Mouse (Mus musculus) MEL (cell line): ENCODE data around the gene Naa16. TPM values are rescaled to one million over a fixed set of nuclear protein-coding genes. Genes with fewer than 3 reads are reported as not detected.

Source experiments
- DNase-seq: peaks from one replicate; pipeline ENCODE4 v3.0.0; 2011; ENCODE audit warnings: low read depth, low spot score
- H3K27ac ChIP-seq: 2 replicates; pipeline ENCODE4 v1.5.1; 2012; ENCODE audit warnings: low read depth, mild to moderate bottlenecking, control low read depth, low read length, moderate library complexity; ENCODE audit not compliant: control insufficient read depth
- H3K27me3 ChIP-seq, 2 experiments: fragments of 150-350 bp in 1 of 2; sonication (generic) in 1 of 2; 2 replicates each; pipeline ENCODE4 v1.6.1; 2012; ENCODE audit warnings: low read length in 2 of 2, mild to moderate bottlenecking in 2 of 2, improper control_type of control experiment in 1 of 2, moderate library complexity in 1 of 2; ENCODE audit not compliant: insufficient read depth in 2 of 2, control insufficient read depth in 1 of 2
- H3K36me3 ChIP-seq, 2 experiments: 2 replicates each; pipeline ENCODE4 v1.6.1; 2012 to 2014; ENCODE audit warnings: low read length in 2 of 2, improper control_type of control experiment in 1 of 2, inconsistent platforms in 1 of 2, mild to moderate bottlenecking in 1 of 2; ENCODE audit not compliant: insufficient read depth in 2 of 2, control insufficient read depth in 1 of 2
- H3K4me1 ChIP-seq, 2 experiments: fragments of 150-350 bp in 1 of 2; sonication (generic) in 1 of 2; 2 replicates each; pipeline ENCODE4 v1.6.1; 2012; ENCODE audit warnings: low read length in 2 of 2, improper control_type of control experiment in 1 of 2, mild to moderate bottlenecking in 1 of 2; ENCODE audit not compliant: insufficient read depth in 2 of 2, control insufficient read depth in 1 of 2
- H3K4me3 ChIP-seq, 2 experiments: fragments of 150-350 bp in 1 of 2; sonication (generic) in 1 of 2; 2 replicates each; pipeline ENCODE4 v1.5.1; 2012; ENCODE audit warnings: low read depth in 2 of 2, low read length in 2 of 2, mild to moderate bottlenecking in 2 of 2, moderate library complexity in 2 of 2, control low read depth in 1 of 2, improper control_type of control experiment in 1 of 2; ENCODE audit not compliant: control insufficient read depth in 1 of 2, insufficient read depth in 1 of 2
- H3K79me2 ChIP-seq: 2 replicates; pipeline ENCODE4 v1.6.1; 2012; ENCODE audit warnings: mild to moderate bottlenecking, low read length, moderate library complexity; ENCODE audit not compliant: control insufficient read depth, poor library complexity, insufficient read depth
- H3K9ac ChIP-seq: 2 replicates; pipeline ENCODE4 v1.6.1; 2012; ENCODE audit warnings: low read depth, mild to moderate bottlenecking, control low read depth, low read length, moderate library complexity; ENCODE audit not compliant: control insufficient read depth, poor library complexity, severe bottlenecking
- H3K9me3 ChIP-seq: fragments of 150-350 bp; sonication (generic); replicated peaks from 2 replicates; pipeline ENCODE4 v1.6.1; 2012; ENCODE audit warnings: mild to moderate bottlenecking, low read length, improper control_type of control experiment, moderate library complexity; ENCODE audit not compliant: insufficient read depth
- BHLHE40 ChIP-seq: IDR thresholded peaks from 2 replicates; pipeline ENCODE4 v1.6.1; 2012; ENCODE audit warnings: low read depth, mild to moderate bottlenecking, inconsistent platforms, low read length, improper control_type of control experiment, borderline replicate concordance
- E2F4 ChIP-seq: IDR thresholded peaks from 2 replicates; pipeline ENCODE4 v1.6.1; 2011; ENCODE audit warnings: low read depth, low read length, improper control_type of control experiment, borderline replicate concordance
- EP300 ChIP-seq, 2 experiments: IDR thresholded peaks; 2 replicates each; pipeline ENCODE4 v1.6.1; 2011; ENCODE audit warnings: improper control_type of control experiment in 2 of 2, low read length in 2 of 2, low read depth in 1 of 2, mild to moderate bottlenecking in 1 of 2
- ETS1 ChIP-seq: IDR thresholded peaks from 2 replicates; pipeline ENCODE4 v1.6.1; 2012; ENCODE audit warnings: low read depth, mild to moderate bottlenecking, inconsistent platforms, low read length, improper control_type of control experiment, moderate library complexity
- GABPA ChIP-seq: IDR thresholded peaks from 2 replicates; pipeline ENCODE4 v1.6.1; 2012; ENCODE audit warnings: low read depth, mild to moderate bottlenecking, inconsistent platforms, low read length, improper control_type of control experiment, moderate library complexity
- GATA1 ChIP-seq: IDR thresholded peaks from 2 replicates; pipeline ENCODE4 v1.6.1; 2011; ENCODE audit warnings: low read depth, low read length, improper control_type of control experiment
- HCFC1 ChIP-seq: IDR thresholded peaks from 2 replicates; pipeline ENCODE4 v1.6.1; 2012; ENCODE audit warnings: low read depth, mild to moderate bottlenecking, inconsistent platforms, low read length, improper control_type of control experiment, moderate library complexity
- JUND ChIP-seq: IDR thresholded peaks from 2 replicates; pipeline ENCODE4 v1.6.1; 2011; ENCODE audit warnings: low read depth, mild to moderate bottlenecking, improper control_type of control experiment, low read length
- MAFK ChIP-seq: IDR thresholded peaks from 2 replicates; pipeline ENCODE4 v1.6.1; 2011; ENCODE audit warnings: low read depth, mild to moderate bottlenecking, low read length, improper control_type of control experiment, borderline replicate concordance
- MAX ChIP-seq: IDR thresholded peaks from 2 replicates; pipeline ENCODE4 v1.6.1; 2011; ENCODE audit warnings: low read length, improper control_type of control experiment
- MYB ChIP-seq: IDR thresholded peaks from 2 replicates; pipeline ENCODE4 v1.6.1; 2011; ENCODE audit warnings: mild to moderate bottlenecking, low read depth, low read length, improper control_type of control experiment
- NELFE ChIP-seq: IDR thresholded peaks from 2 replicates; pipeline ENCODE4 v1.6.1; 2011; ENCODE audit warnings: low read depth, low read length, improper control_type of control experiment
- POLR2A ChIP-seq, 2 experiments: IDR thresholded peaks; 2 replicates each; pipeline ENCODE4 v1.6.1; 2011 to 2012; ENCODE audit warnings: low read length in 2 of 2, mild to moderate bottlenecking in 2 of 2, control low read depth in 1 of 2, improper control_type of control experiment in 1 of 2, low read depth in 1 of 2, moderate library complexity in 1 of 2; ENCODE audit not compliant: control insufficient read depth in 1 of 2, insufficient read depth in 1 of 2, poor library complexity in 1 of 2
- POLR2AphosphoS2 ChIP-seq: IDR thresholded peaks from 2 replicates; pipeline ENCODE4 v1.6.1; 2011; ENCODE audit warnings: low read length, improper control_type of control experiment
- RAD21 ChIP-seq: IDR thresholded peaks from 2 replicates; pipeline ENCODE4 v1.6.1; 2011; ENCODE audit warnings: mild to moderate bottlenecking, low read depth, low read length, improper control_type of control experiment
- SIN3A ChIP-seq: IDR thresholded peaks from 2 replicates; pipeline ENCODE4 v1.6.1; 2012; ENCODE audit warnings: low read length, improper control_type of control experiment, inconsistent platforms
- SMC3 ChIP-seq: IDR thresholded peaks from 2 replicates; pipeline ENCODE4 v1.6.1; 2011; ENCODE audit warnings: low read depth, low read length, improper control_type of control experiment
- TAL1 ChIP-seq: IDR thresholded peaks from 2 replicates; pipeline ENCODE4 v1.6.1; 2012; ENCODE audit warnings: mild to moderate bottlenecking, inconsistent platforms, low read length, moderate library complexity, mixed read lengths
- UBTF ChIP-seq: IDR thresholded peaks from 2 replicates; pipeline ENCODE4 v1.6.1; 2012; ENCODE audit warnings: low read depth, mild to moderate bottlenecking, inconsistent platforms, low read length, improper control_type of control experiment, moderate library complexity, borderline replicate concordance; ENCODE audit not compliant: insufficient read depth
- USF2 ChIP-seq, 2 experiments: IDR thresholded peaks; 2 replicates each; pipeline ENCODE4 v1.6.1; 2011 to 2012; ENCODE audit warnings: improper control_type of control experiment in 2 of 2, low read length in 2 of 2, borderline replicate concordance in 1 of 2, inconsistent platforms in 1 of 2, low read depth in 1 of 2, mild to moderate bottlenecking in 1 of 2; ENCODE audit not compliant: insufficient read depth in 1 of 2
- ZC3H11A ChIP-seq: IDR thresholded peaks from 2 replicates; pipeline ENCODE4 v1.6.1; 2012; ENCODE audit warnings: low read depth, mild to moderate bottlenecking, inconsistent platforms, low read length, improper control_type of control experiment
- ZMIZ1 ChIP-seq: IDR thresholded peaks from 2 replicates; pipeline ENCODE4 v1.6.1; 2012; ENCODE audit warnings: low read depth, mild to moderate bottlenecking, inconsistent platforms, low read length, improper control_type of control experiment, moderate library complexity
- ZNF384 ChIP-seq: IDR thresholded peaks from 2 replicates; pipeline ENCODE4 v1.6.1; 2012; ENCODE audit warnings: low read depth, mild to moderate bottlenecking, inconsistent platforms, low read length, improper control_type of control experiment
- polyA plus RNA-seq, 2 experiments: library from polyadenylated mRNA; stranded (reverse) in 1 of 2; unstranded in 1 of 2; fragments of >175 nt in 1 of 2; fragments of >200 nt in 1 of 2; gene quantifications; 2 replicates each; pipeline versions ENCODE4 v1.2.1 to v1.2.4; 2012; ENCODE audit warnings: low replicate concordance in 2 of 2, low read depth in 1 of 2; ENCODE audit not compliant: insufficient read length in 2 of 2, insufficient read depth in 1 of 2, missing spikeins in 1 of 2
- total RNA-seq: library from RNA; depleted of rRNA; stranded (reverse); fragments of 300-350 nt; gene quantifications from 2 replicates; pipeline ENCODE4 v1.2.3, GENCODE M21; 2012

Naa16 gene
- total and polyA plus RNA-seq, 3 experiments: 22.4 to 51.6 TPM; not detected in 1

- Histone ChIP-seq H3K27me3 (no peaks in the 10 kb centered on the region), H3K79me2 (no peaks in the 10 kb centered on the region), H3K27ac (no peak overlapping the region), H3K4me1 (peaks cover 2 to 15% of the 10 kb centered on the region in 2 experiments), H3K9ac (no peak overlapping the region), H3K4me3 (no peak overlapping the region), H3K9me3 (no peaks in the 10 kb centered on the region), H3K36me3 (peaks cover 0 to 6% of the 10 kb centered on the region in 2 experiments; a peak in 2 of 4 replicates)
- no peak for DNase-seq
- TF ChIP-seq ETS1 (no peak), BHLHE40 (no peak), EP300 (IDR thresholded peaks at IDR 0.05; ENCODE audit: low read depth in 1 of 2, low read length in 2 of 2) (no peak), ZMIZ1 (no peak), GATA1 (no peak), RAD21 (no peak), MAX (no peak), ZC3H11A (no peak), SIN3A (no peak), E2F4 (no peak), SMC3 (no peak), MAFK (no peak), TAL1 (no peak), JUND (no peak), HCFC1 (no peak), NELFE (no peak), POLR2AphosphoS2 (no peak), GABPA (no peak)
Observed at GRCm38 (mm10) chr14:79307908-79308307, 82.7 kb downstream of the Naa16 start.

- Histone ChIP-seq H3K4me1 (peaks cover 5 to 15% of the 10 kb centered on the region in 2 experiments), H3K27me3 (no peaks in the 10 kb centered on the region), H3K36me3 (peaks cover 0 to 7% of the 10 kb centered on the region in 2 experiments; a peak in 2 of 4 replicates), H3K9me3 (no peaks in the 10 kb centered on the region), H3K4me3 (no peak overlapping the region), H3K79me2 (no peaks in the 10 kb centered on the region), H3K9ac (no peak overlapping the region), H3K27ac (no peak overlapping the region)
- TF ChIP-seq ZMIZ1 (no peak), POLR2A (IDR thresholded peaks at IDR 0.05; ENCODE audit: control insufficient read depth in 1 of 2, insufficient read depth in 1 of 2, low read depth in 1 of 2, low read length in 2 of 2, poor library complexity in 1 of 2) (no peak), ZNF384 (no peak), USF2 (IDR thresholded peaks at IDR 0.05; ENCODE audit: borderline replicate concordance in 1 of 2, insufficient read depth in 1 of 2, low read depth in 1 of 2, low read length in 2 of 2) (no peak), UBTF (no peak), MYB (no peak)
- peak; percentile 58 for DNase-seq
Observed at GRCm38 (mm10) chr14:79307138-79307537, 83.4 kb downstream of the Naa16 start.
